Mouse (Mus musculus) cerebellum, postnatal 10 days (tissue): Measurements from ENCODE around the gene Mpst.
A peak's percentile ranks its signal among the peaks of the same experiment; 100 is the strongest.

Experiments
- DNase-seq, 2 experiments: peaks; one replicate each; pipeline ENCODE4 v3.0.0; 2021; ENCODE audit warnings: mixed read lengths in 2 of 2

Gene Mpst

GRCm38 (mm10) chr15:78405098-78405497 lies 1.1 kb upstream of the Mpst start:
- no peak for DNase-seq

- peak; percentile 92 to 93 for DNase-seq
Observed at GRCm38 (mm10) chr15:78405517-78406211, 552 bp upstream of the Mpst start, which contains the start of gene Tst. Tst (minus strand) TSS chr15:78405907.

GRCm38 (mm10) chr15:78409570-78410052 lies 3.4 kb downstream of the Mpst start:
- no peak for DNase-seq

GRCm38 (mm10) chr15:78413083-78413718 lies 7.0 kb downstream of the Mpst start:
- no peak for DNase-seq

GRCm38 (mm10) chr15:78413719-78414117 lies 7.5 kb downstream of the Mpst start:
- no peak for DNase-seq

GRCm38 (mm10) chr15:78414157-78414556 lies 7.9 kb downstream of the Mpst start:
- no peak for DNase-seq

GRCm38 (mm10) chr15:78416937-78417336 lies 10.7 kb downstream of the Mpst start:
- DNase-seq = no peak

- DNase-seq = no peak
Observed at GRCm38 (mm10) chr15:78420395-78420794, 14.2 kb downstream of the Mpst start.

- DNase-seq = peak; percentile 94 to 96
Observed at GRCm38 (mm10) chr15:78422046-78422956, 16.1 kb downstream of the Mpst start.

GRCm38 (mm10) chr15:78424507-78424906 lies 18.3 kb downstream of the Mpst start:
- no peak for DNase-seq

- DNase-seq = peak in 1 of 2 experiments; percentile 10
Observed at GRCm38 (mm10) chr15:78425230-78425629, 19.0 kb downstream of the Mpst start.

GRCm38 (mm10) chr15:78428391-78429138 lies 22.3 kb downstream of the Mpst start, which contains the start of gene Kctd17:
Kctd17 (plus strand) TSS chr15:78428564.
- peak; percentile 87 to 90 for DNase-seq

- no peak for DNase-seq
Observed at GRCm38 (mm10) chr15:78429139-78429459, 22.9 kb downstream of the Mpst start.

- DNase-seq = no peak
Observed at GRCm38 (mm10) chr15:78429871-78430622, 23.8 kb downstream of the Mpst start.

- DNase-seq = no peak
Observed at GRCm38 (mm10) chr15:78430874-78431273, 24.7 kb downstream of the Mpst start.

GRCm38 (mm10) chr15:78431541-78432121 lies 25.4 kb downstream of the Mpst start:
- no peak for DNase-seq

- DNase-seq = peak; percentile 77 to 80
Observed at GRCm38 (mm10) chr15:78434896-78435520, 28.8 kb downstream of the Mpst start.

GRCm38 (mm10) chr15:78435681-78436080 lies 29.5 kb downstream of the Mpst start:
- no peak for DNase-seq

- peak; percentile 88 to 90 for DNase-seq
Observed at GRCm38 (mm10) chr15:78436380-78437192, 30.4 kb downstream of the Mpst start.
